Mouse (Mus musculus) telencephalon, adult 2 months (tissue): Measurements from ENCODE around the gene Wdr83.
"Not testable (repeated sequence)": the region's sequence is repeated elsewhere in the genome, so short reads cannot be mapped to it uniquely, and the experiment has no call there.

Source experiments
- DNase-seq: peaks from one replicate; pipeline ENCODE4 v3.0.0-alpha.2; 2011; ENCODE audit warnings: low read depth, low spot score

Gene Wdr83

GRCm38 (mm10) chr8:85081216-85081555 is at the start of gene Wdr83:
Wdr83 (minus strand) TSS chr8:85081306.
- no peak for DNase-seq

- DNase-seq: no peak
Observed at GRCm38 (mm10) chr8:85123691-85124090, 42.6 kb upstream of the Wdr83 start.

GRCm38 (mm10) chr8:85122995-85123394 is 41.9 kb upstream of the Wdr83 start, which contains the start of gene Zfp791:
Zfp791 (minus strand) TSS chr8:85123095.
- no peak for DNase-seq

- DNase-seq: not testable (repeated sequence)
Observed at GRCm38 (mm10) chr8:85120251-85120650, 39.1 kb upstream of the Wdr83 start.

GRCm38 (mm10) chr8:85119052-85119981 is 38.2 kb upstream of the Wdr83 start:
- peak; percentile 86 for DNase-seq

GRCm38 (mm10) chr8:85116984-85117383 is 35.9 kb upstream of the Wdr83 start:
- no peak for DNase-seq

- no peak for DNase-seq
Observed at GRCm38 (mm10) chr8:85115501-85115900, 34.4 kb upstream of the Wdr83 start.

GRCm38 (mm10) chr8:85113241-85113640 is 32.1 kb upstream of the Wdr83 start:
- no peak for DNase-seq

GRCm38 (mm10) chr8:85100076-85100665 is 19.1 kb upstream of the Wdr83 start:
- DNase-seq: no peak

GRCm38 (mm10) chr8:85096850-85097249 is 15.7 kb upstream of the Wdr83 start:
- DNase-seq: no peak

- DNase-seq: no peak
Observed at GRCm38 (mm10) chr8:85096196-85096595, 15.1 kb upstream of the Wdr83 start.

- DNase-seq: no peak
Observed at GRCm38 (mm10) chr8:85095566-85095965, 14.5 kb upstream of the Wdr83 start.

- no peak for DNase-seq
Observed at GRCm38 (mm10) chr8:85095051-85095450, 13.9 kb upstream of the Wdr83 start.

GRCm38 (mm10) chr8:85091526-85092090 is 10.5 kb upstream of the Wdr83 start:
- no peak for DNase-seq

GRCm38 (mm10) chr8:85090856-85091255 is 9.8 kb upstream of the Wdr83 start:
- no peak for DNase-seq

- no peak for DNase-seq
Observed at GRCm38 (mm10) chr8:85088771-85089170, 7.7 kb upstream of the Wdr83 start.

GRCm38 (mm10) chr8:85086238-85086637 is 5.1 kb upstream of the Wdr83 start:
- DNase-seq: no peak

- no peak for DNase-seq
Observed at GRCm38 (mm10) chr8:85084633-85085032, 3.5 kb upstream of the Wdr83 start.

GRCm38 (mm10) chr8:85083108-85083813 is 2.2 kb upstream of the Wdr83 start, which contains the start of gene Man2b1:
Man2b1 (plus strand) TSS chr8:85083270.
- DNase-seq: peak; percentile 85

GRCm38 (mm10) chr8:85082169-85082568 is 1.1 kb upstream of the Wdr83 start:
- DNase-seq: not testable (repeated sequence)

GRCm38 (mm10) chr8:85080532-85081215 is 432 bp downstream of the Wdr83 start, which contains the start of gene Wdr83os:
Wdr83os (plus strand) TSS chr8:85080740.
- DNase-seq: peak; percentile 82
